Mouse (Mus musculus): ENCODE results near the gene Rcor2. TPM values are rescaled to one million over a fixed set of nuclear protein-coding genes. Genes with fewer than 3 reads are reported as not detected.

The Rcor2 gene
- polyA plus RNA-seq, 1 experiment from 2014 or later, result 4.0 TPM

DNA sequence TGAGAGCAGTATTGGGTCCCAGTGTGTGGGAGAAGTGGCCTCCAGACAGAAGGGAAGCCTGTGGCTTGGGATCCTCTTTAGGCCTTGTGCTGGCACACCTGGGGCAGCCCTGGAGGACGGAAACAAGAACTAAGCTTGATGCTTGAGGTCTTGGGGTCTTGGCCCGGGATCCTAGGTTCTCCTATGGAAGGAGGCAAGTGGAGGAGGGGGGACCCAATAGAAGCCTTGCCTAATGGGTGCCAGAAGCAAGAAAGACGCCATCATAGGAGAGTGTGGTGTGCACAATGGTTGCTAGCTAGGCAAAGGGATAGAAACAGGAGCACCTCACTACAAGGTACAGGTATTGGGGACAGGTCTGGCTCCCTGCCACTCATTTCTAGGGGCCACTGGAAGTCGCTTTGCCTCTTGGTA lies 699 bp upstream of the Rcor2 start:
- ATAC-seq, result no peak
- Histone ChIP-seq H3K9ac (no peak overlapping the region), H3K4me3 (no peak overlapping the region), H3K4me2 (0 out of 2 replicates have a peak overlapping the region, but pooled peaks have one; percentile 6), H3K36me3 (peaks cover 11% of the 10 kb centered on the region), H3K27ac (no peak overlapping the region), H3K9me3 (replicated peaks) (0 out of 2 replicates have a peak, but pooled peaks cover 5% of the 10 kb centered on the region), H3K27me3 (replicated peaks) (peaks cover 63% of the 10 kb centered on the region), H3K4me1 (peaks cover 58% of the 10 kb centered on the region)
- WGBS (ENCODE audit: insufficient replicate concordance), result 46% methylated on average over 4 of the region's 4 CpGs

DNA sequence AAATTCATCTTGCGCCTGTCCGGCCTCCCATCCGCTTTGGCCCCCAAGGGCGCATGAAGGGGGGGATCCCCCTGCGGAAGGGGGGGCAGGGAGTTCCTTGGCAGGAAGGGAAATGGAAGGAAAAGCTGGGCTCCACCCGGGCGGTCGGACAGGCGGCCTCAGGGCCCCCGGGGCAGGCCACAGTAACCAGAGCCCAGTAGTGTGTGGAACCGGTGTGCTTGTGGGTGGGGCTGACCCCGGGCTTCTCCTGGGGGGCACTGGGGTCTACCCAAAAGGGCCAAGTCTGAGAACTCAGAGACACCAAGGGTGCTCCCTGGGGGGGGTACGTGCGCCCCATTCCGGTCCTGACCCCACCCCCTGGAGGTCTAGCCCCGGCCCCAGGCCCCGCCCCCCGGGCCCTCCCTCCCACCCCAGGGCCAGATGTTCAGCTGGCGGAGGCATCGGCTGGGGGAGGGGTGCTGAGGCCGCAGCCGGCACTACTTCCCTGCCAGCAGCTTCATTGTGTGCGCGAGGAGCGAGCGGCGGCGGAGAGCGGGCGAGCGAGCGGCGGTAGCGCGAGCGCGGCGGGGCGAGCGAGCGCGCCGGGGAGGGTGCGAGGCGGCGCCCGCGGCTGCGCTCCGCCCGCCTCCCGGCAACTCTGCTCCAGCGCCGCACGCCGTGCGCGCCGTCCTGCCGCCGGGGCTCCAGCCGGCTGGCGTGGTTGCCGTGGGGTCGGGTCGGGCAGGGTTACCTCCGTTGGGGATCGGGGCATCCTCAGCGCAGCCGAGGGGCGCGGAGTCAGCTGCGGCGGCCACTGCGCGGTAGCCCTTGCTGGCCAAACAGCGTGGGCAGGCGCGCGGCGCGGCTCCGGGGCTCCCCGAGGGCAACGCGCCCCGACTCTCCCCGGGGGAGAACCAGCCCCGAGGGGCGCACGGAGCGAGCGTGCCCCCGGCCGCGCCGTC lies 926 bp downstream of the Rcor2 start:
- H3K9ac ChIP-seq, result peak overlapping the region; percentile 75
- no peaks in the 10 kb centered on the region for H3K9me3 ChIP-seq (replicated peaks)

DNA sequence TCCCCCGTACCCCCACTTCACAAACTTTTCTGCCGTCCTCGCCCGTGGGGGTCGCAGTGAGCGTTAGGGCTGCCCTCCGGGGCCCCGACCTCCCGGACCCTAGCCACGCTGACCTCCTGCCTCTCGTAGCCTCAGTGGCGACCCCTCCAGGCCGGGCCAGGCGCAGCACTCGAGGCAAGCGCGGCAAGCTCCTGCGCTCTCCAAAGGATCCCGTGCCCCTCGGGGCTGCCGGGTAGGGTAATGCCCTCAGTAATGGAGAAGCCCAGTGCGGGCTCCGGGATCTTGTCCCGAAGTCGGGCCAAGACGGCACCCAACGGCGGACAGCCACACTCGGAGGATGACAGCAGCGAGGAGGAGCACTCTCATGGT lies 1.6 kb downstream of the Rcor2 start:
- peaks cover 58% of the 10 kb centered on the region for H3K4me1 ChIP-seq
- 0% methylated on average over 30 of the region's 30 CpGs for WGBS (ENCODE audit: insufficient replicate concordance)
- peak overlapping the region; percentile 75 for H3K9ac ChIP-seq
- H3K27ac ChIP-seq, result peak overlapping the region; percentile 67
- peak; percentile 25; the same call in 1 of the 2 replicates for ATAC-seq
- no peaks in the 10 kb centered on the region for H3K9me3 ChIP-seq (replicated peaks)
- peak overlapping the region; percentile 97 for H3K4me2 ChIP-seq
- peaks cover 57% of the 10 kb centered on the region for H3K27me3 ChIP-seq (replicated peaks)
- H3K36me3 ChIP-seq, result peaks cover 26% of the 10 kb centered on the region
- peak overlapping the region; percentile 69 for H3K4me3 ChIP-seq

More for the DNA sequence above, 926 bp downstream of the Rcor2 start:
- peak overlapping the region; percentile 97 for H3K4me2 ChIP-seq
- H3K4me1 ChIP-seq, result peaks cover 58% of the 10 kb centered on the region
- peak; percentile 46 for ATAC-seq
- H3K36me3 ChIP-seq, result peaks cover 19% of the 10 kb centered on the region
- peaks cover 61% of the 10 kb centered on the region for H3K27me3 ChIP-seq (replicated peaks)
- WGBS (ENCODE audit: insufficient replicate concordance), result under 1% methylated on average over 82 of the region's 97 CpGs
- peak overlapping the region; percentile 69 for H3K4me3 ChIP-seq
- peak overlapping the region; percentile 67 for H3K27ac ChIP-seq

DNA sequence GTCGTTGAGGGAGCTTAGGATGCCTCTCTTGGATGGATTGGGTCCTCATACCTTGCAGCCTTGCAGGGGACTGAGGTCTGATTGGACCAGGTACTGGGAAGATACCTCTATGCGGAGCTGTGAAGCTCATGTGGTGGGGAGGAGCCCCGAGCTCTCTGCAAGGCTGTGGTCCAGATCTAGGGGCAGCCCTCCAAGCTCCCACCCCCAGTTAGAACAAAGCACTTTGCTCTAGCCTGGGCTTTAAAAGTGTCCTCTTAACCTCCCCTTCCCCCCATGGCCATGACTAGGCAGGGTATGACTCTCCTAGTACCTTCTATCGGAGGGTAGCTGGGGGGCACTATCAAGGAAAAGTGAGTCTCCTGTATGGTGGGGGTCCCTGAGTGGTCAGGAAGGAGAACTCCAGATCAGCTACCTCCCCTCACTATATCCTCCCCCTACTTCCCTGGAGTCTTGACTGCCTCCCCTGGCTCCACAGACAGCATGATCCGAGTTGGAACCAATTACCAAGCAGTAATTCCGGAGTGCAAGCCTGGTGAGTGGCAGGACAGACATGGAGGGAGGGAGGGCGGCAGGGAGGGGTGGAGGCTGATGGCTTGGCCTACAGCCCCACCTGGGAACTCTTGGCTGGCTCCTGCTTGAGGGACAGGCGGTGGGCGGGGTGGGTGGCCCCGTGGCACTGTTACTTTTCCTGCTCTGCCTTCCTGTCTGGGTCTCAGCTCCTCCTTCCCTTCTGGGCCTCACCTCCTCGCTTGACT lies 2.3 kb downstream of the Rcor2 start:
- H3K27me3 ChIP-seq (replicated peaks), result peaks cover 55% of the 10 kb centered on the region
- peaks cover 56% of the 10 kb centered on the region for H3K4me1 ChIP-seq
- no peaks in the 10 kb centered on the region for H3K9me3 ChIP-seq (replicated peaks)
- peak overlapping the region; percentile 69 for H3K4me3 ChIP-seq
- H3K9ac ChIP-seq, result peak overlapping the region; percentile 75
- no peak overlapping the region for H3K27ac ChIP-seq
- peak overlapping the region; percentile 97 for H3K4me2 ChIP-seq
- 17% methylated on average over 11 of the region's 11 CpGs for WGBS (ENCODE audit: insufficient replicate concordance)
- ATAC-seq, result no peak
- peaks cover 33% of the 10 kb centered on the region for H3K36me3 ChIP-seq

DNA sequence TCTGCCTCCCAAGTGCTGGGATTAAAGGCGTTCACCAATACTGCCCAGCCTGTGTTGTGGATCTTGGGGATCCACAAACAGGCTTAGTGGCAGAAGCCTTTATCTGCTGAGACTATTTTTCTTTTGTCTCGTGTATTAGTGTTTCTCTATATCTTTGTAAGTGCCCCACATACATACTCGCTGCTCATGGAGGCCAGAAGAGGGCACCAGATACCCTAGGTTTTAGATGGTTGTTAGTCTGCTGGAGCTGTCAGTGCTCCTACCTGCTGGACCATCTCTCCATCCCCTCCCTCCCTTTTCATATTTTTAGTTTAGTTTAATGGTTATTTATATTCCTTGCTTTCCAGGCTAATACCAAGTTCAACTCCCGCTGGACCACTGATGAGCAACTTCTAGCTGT lies 6.4 kb downstream of the Rcor2 start:
- H3K9me3 ChIP-seq (replicated peaks), result no peaks in the 10 kb centered on the region
- WGBS (ENCODE audit: insufficient replicate concordance), result 83% methylated on average over 4 of the region's 4 CpGs

DNA sequence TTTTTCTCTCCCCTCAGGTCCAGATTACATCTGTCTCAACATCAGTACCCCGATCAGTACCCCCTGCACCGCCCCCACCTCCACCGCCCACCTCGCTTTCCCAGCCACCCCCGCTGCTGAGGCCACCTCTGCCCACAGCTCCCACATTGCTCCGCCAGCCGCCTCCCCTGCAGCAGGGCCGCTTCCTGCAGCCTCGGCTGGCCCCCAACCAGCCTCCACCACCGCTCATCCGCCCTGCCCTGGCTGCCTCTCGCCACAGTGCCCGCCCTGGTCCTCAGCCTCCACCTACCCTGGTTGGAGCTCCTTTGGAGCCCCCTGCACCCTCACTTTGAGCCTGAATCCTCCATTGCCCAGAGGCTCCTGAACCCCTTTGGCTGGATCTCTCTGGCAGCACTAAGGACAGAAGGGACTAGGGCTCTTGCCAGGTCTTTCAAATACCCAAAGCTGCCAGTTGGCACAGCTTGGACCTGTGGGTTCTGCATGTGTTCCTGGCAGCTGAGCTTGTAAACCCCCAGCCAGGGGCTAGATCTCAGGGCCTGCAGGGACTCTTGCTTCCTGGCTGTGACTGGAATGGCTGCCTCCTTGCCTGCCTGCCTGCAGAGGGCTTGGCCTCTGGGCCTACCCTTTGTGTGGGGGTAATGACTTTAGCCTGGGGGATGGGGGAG lies 7.3 kb downstream of the Rcor2 start:
- ATAC-seq, result no peak
- Histone ChIP-seq H3K4me2 (no peak overlapping the region), H3K36me3 (peaks cover 81% of the 10 kb centered on the region), H3K27ac (no peak overlapping the region), H3K9me3 (replicated peaks) (no peaks in the 10 kb centered on the region), H3K4me1 (peaks cover 21% of the 10 kb centered on the region), H3K9ac (no peak overlapping the region), H3K27me3 (replicated peaks) (0 out of 2 replicates have a peak, but pooled peaks cover 5% of the 10 kb centered on the region), H3K4me3 (no peak overlapping the region)
- WGBS (ENCODE audit: insufficient replicate concordance), result 81% methylated on average over 13 of the region's 13 CpGs

More for the DNA sequence above, 6.4 kb downstream of the Rcor2 start:
- Histone ChIP-seq H3K27me3 (replicated peaks) (peaks cover 14% of the 10 kb centered on the region), H3K4me3 (no peak overlapping the region), H3K4me1 (peaks cover 24% of the 10 kb centered on the region), H3K36me3 (peaks cover 72% of the 10 kb centered on the region), H3K4me2 (no peak overlapping the region), H3K27ac (no peak overlapping the region), H3K9ac (no peak overlapping the region)
- no peak for ATAC-seq

DNA sequence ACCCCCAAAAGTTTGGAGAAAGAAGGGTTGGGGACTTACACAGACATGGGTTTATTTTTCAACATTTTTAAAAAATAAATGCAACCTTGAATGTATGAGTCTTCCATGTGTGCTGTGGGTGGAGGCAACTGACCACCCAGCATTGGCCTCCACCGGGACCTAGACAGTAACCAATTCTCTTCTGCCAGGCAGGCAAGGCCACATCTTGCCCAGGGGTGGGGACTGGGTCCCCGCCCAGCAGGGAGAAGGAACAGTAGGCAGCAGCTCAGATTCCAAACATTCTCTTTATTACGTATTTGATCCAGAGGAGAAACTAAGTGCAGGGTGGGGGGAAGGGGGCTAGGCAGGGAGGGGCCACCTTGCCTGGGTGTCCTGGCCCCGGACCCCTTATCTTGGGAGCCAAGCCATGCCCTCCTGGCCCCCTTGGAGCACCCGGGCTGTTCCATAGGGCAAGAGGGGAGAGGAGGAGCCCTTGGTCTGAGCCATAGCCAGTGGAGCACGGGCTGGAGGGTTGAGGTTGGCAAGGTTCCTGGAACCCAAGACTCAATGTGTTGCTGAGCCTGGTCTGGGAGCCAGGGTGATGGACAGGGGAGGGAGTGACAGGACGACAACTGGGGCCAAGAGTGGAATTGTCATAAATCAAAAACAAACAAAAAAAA lies 8.1 kb downstream of the Rcor2 start:
- peaks cover 15% of the 10 kb centered on the region for H3K4me1 ChIP-seq
- no peak overlapping the region for H3K27ac ChIP-seq
- H3K4me3 ChIP-seq, result no peak overlapping the region
- 57% methylated on average over 7 of the region's 7 CpGs for WGBS (ENCODE audit: insufficient replicate concordance)
- H3K36me3 ChIP-seq, result peaks cover 88% of the 10 kb centered on the region
- ATAC-seq, result no peak
- H3K9me3 ChIP-seq (replicated peaks), result no peaks in the 10 kb centered on the region
- H3K9ac ChIP-seq, result no peak overlapping the region
- H3K4me2 ChIP-seq, result no peak overlapping the region
- no peaks in the 10 kb centered on the region for H3K27me3 ChIP-seq (replicated peaks)

DNA sequence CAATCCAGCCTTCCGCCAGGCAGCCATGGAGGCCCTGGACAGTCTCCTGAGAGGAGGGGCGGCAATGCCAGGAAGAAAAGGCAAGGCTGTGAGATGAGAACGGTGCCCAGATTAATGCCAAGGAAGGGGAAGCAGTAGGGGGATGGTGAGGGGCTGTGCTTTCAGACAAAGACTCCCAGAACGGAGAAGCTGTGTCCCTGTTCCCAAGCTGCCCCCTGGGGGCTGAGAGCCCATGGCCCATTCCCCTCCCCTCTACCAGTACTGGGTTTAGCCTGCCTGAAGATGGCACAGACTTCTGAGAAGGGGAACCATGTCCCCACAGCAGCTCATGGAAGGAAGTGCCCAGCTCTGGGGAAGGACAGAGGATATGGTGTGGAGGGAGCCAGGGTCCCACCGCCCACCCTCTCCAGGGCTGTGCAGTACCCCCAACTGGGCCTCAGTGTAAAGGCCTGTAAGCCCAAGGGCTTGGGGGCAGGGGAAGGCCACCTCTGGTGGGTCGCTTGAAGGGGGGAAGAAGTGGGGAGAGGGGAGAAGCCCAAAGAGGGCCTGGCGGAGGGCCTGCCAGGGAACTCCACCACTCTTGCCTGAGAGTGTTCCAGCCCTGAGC lies 9.0 kb downstream of the Rcor2 start:
- peaks cover 89% of the 10 kb centered on the region for H3K36me3 ChIP-seq
- H3K4me3 ChIP-seq, result no peak overlapping the region
- 0 out of 2 replicates have a peak overlapping the region, but pooled peaks have one; percentile 1 for H3K27ac ChIP-seq
- H3K4me2 ChIP-seq, result no peak overlapping the region
- no peaks in the 10 kb centered on the region for H3K27me3 ChIP-seq (replicated peaks)
- 73% methylated on average over 7 of the region's 7 CpGs for WGBS (ENCODE audit: insufficient replicate concordance)
- H3K4me1 ChIP-seq, result peaks cover 15% of the 10 kb centered on the region
- ATAC-seq, result no peak
- no peak overlapping the region for H3K9ac ChIP-seq
- H3K9me3 ChIP-seq (replicated peaks), result no peaks in the 10 kb centered on the region

DNA sequence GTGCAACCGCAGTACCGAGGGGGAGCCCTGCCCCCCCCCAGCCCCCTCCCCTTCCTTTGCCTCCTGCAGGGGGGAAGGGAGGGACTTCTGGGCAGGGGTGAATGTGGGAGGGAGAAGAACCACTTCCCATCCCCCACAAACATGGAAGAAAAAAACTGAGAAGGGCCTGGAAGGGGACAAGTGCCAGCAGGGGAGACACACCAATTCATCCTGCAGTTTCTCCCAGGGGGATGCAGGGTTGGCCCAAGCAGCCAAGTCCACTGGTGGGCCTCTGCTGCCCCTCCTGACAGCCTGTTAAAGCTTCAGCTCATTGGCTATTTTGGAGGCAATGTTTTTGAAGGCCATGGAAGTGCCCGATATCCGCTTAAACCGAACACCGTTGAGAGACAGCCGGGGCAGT lies 9.7 kb downstream of the Rcor2 start:
- Histone ChIP-seq H3K27me3 (replicated peaks) (no peaks in the 10 kb centered on the region), H3K4me1 (peaks cover 15% of the 10 kb centered on the region), H3K36me3 (peaks cover 90% of the 10 kb centered on the region), H3K9me3 (replicated peaks) (no peaks in the 10 kb centered on the region), H3K9ac (no peak overlapping the region), H3K4me2 (no peak overlapping the region), H3K27ac (no peak overlapping the region), H3K4me3 (no peak overlapping the region)
- 86% methylated on average over 5 of the region's 7 CpGs for WGBS (ENCODE audit: insufficient replicate concordance)
- no peak for ATAC-seq

DNA sequence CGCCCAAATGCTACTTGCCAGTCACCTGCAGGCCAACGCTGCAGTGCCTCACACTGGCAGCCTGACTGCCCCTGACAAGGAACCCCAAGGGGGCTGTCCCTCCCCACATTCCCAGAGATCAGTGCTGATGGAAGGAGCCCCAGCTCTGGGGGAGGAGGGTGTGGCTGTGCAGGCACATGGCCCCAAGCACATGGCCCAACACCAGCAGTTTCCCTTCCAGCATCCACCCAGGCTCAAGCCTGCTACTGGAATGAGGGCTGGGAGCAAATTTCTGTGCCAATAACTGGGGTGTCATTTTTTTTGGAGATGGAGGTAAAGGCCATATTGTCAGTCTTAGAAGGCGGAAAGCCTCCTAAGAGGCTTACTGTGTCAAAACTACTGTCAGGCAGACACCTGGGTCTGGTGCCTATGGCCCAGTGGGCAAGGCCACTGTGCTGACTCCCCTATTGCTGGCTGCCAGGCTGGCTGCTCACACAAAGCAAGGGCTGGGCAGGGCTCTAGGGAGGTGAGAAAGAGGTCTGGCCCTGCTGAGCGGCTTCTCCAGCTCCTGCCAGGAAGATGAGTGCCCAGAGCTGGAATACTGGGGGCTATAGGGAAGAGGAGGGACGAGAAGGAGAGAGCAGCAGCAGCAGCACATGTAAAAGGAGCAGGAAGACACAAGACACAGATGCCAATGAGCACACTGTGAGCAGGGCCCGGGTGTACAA lies 11.2 kb downstream of the Rcor2 start:
- 71% methylated on average over 6 of the region's 6 CpGs for WGBS (ENCODE audit: insufficient replicate concordance)
- Histone ChIP-seq H3K4me3 (no peak overlapping the region), H3K9ac (no peak overlapping the region), H3K27me3 (replicated peaks) (no peaks in the 10 kb centered on the region), H3K36me3 (peaks cover 97% of the 10 kb centered on the region), H3K9me3 (replicated peaks) (no peaks in the 10 kb centered on the region), H3K27ac (0 out of 2 replicates have a peak overlapping the region, but pooled peaks have one; percentile 34), H3K4me2 (no peak overlapping the region), H3K4me1 (peaks cover 15% of the 10 kb centered on the region)
- ATAC-seq, result no peak

All from liver, embryonic 12.5 days (tissue).